Mouse (Mus musculus) small intestine, adult 2 months (tissue): ENCODE data around the gene Qsox1.

Experiments
- CTCF ChIP-seq: fragments of 200-500 bp; IDR thresholded peaks from 2 replicates; pipeline ENCODE4 v1.5.1; 2012; ENCODE audit warnings: low read depth, mild to moderate bottlenecking, control low read depth, inconsistent platforms, low read length, moderate library complexity, mixed read lengths; ENCODE audit not compliant: insufficient replicate concordance, insufficient read length; ENCODE audit errors: extremely low read depth
- POLR2A ChIP-seq: fragments of 200-500 bp; IDR thresholded peaks from 2 replicates; pipeline ENCODE4 v1.6.1; 2012; ENCODE audit warnings: low read depth, mild to moderate bottlenecking, control low read depth, inconsistent platforms, low read length, moderate library complexity

- TF ChIP-seq CTCF, result no peak
- TF ChIP-seq POLR2A, result no peak
Observed at GRCm38 (mm10) chr1:155731156-155731555, 81.5 kb downstream of the Qsox1 start.
